Mouse (Mus musculus) 3T3-L1 (cell line): ENCODE results near the gene Pdcd5.

Source experiments
- DNase-seq: peaks from one replicate; pipeline ENCODE4 v3.0.0-alpha.2; 2015; ENCODE audit warnings: low read depth, low spot score

The Pdcd5 gene

GRCm38 (mm10) chr7:35647101-35647698 is at the start of gene Pdcd5:
Pdcd5 (minus strand) TSS chr7:35647521.
- DNase-seq, result peak; percentile 90

DNA sequence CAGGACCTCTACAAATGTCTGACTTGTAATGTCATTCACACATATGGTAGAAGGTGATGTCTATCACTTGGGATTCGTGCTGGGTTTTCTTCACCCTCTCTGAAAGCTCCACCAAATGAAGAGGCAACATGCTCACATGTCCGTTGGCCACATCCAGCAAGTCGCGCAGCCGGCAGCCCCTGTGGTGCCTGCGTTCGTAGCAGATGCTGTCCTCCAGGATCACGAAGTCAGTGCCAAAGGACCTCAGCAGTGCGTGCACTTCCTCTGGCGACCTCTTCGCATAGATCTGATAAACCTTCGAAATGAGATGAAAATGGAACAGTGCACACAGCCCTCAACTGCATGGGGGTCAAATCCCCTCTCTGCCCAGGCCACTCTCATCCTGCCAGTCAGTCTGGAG is 45.3 kb upstream of the Pdcd5 start:
- DNase-seq, result no peak

DNA sequence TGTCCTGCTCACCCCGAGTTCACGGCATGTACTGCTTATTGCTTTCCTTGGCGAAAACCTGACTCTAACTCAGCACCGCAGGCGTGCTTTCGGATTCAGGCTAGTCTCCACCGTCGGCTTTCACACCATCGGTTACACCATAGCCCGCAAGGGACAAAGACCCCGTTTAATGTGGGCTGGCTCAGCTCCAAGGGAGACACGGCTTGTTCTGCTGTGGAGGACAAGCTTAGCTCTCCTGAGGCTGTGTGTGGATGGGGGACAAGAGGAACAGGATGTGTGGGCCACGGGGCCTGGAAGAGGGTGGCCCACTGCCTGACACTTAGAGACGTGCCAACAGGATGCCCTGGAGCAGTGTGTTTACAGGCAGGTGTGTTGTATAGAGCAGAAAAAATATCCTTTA is 44.8 kb upstream of the Pdcd5 start:
- no peak for DNase-seq

- DNase-seq, result no peak
Observed at GRCm38 (mm10) chr7:35688781-35689349, 41.5 kb upstream of the Pdcd5 start.

DNA sequence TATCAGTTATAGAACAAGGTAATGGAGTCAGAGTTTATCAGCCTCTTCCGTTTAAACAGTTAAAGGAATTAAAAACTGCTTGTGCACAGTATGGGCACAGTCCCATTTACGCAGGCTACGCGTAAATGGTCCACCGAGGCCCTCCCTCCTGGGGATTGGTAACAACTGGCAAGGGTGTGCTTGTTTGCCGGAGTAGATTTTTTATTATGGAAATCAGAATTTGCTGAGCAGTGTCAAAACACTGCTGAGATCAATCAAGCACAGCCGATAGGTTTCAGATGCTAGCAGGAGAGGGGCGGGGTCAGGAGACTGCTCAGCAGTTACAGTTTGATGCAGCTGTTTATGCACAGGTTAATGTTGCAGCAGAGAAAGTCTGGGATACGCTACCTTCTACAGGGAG is 41.0 kb upstream of the Pdcd5 start:
- DNase-seq, result no peak

GRCm38 (mm10) chr7:35687229-35687628 is 39.9 kb upstream of the Pdcd5 start:
- DNase-seq, result no peak

DNA sequence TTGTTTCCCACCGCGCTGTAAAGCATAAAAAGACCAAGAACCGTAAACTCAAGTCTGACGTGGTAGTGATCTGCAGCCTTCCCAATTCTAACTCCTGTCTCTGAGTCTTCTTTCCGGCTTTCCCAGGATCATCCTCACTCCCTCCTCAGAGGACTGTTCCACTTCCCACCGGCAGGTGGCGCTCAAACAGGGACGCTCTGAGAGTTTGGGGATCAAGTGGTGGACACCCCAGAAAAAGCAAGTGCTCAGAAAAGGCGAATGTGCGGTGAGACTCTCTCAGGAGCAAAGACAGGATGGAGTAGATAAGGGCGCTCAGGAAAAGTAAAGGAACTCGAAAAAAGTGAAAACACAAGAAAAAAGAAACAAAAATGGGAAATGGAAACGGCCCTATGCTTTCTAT is 39.4 kb upstream of the Pdcd5 start:
- peak; percentile 56 for DNase-seq

DNA sequence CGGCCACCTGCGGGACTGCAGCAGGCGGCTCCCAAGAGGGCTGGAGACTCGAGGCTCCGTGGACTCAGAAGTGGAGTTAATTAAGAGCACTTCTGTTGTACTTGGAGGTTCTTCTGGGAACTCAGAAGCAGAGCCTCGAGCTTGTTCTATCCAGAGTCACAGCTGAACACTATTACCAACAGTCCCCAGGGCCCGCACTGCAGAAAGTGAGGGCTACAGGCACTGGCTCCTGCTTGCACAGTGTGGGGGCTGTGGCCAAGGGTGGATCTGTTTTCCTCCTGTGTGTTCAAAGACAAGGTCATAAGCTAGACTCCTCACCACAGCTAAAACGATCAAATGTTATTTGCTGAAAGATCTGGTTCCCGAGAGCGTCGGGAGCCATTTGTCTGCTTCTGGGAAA is 38.9 kb upstream of the Pdcd5 start:
- no peak for DNase-seq

GRCm38 (mm10) chr7:35683409-35684122 is 36.2 kb upstream of the Pdcd5 start:
- no peak for DNase-seq

- peak; percentile 8 for DNase-seq
Observed at GRCm38 (mm10) chr7:35681559-35681958, 34.2 kb upstream of the Pdcd5 start.

DNA sequence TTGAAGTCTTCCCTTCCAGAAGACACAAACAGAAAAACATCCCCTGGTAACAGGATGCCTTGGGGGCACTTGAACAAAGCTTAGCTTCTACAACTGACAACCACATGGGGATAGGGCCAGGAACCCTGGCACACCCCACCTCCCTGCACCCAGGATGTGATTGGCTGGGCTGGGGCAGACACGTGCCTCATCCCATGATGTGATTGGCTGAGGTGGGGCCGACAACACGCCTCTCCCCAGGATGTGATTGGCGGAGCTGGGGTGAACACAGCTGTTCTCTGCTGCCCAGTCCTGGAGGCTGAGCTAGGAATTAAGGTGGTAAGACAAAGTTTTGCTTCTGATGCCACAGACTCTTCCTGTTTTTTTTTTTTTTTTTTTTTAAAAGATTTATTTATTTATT is 31.7 kb upstream of the Pdcd5 start:
- no peak for DNase-seq

- no peak for DNase-seq
Observed at GRCm38 (mm10) chr7:35668066-35669041, 21.0 kb upstream of the Pdcd5 start.

DNA sequence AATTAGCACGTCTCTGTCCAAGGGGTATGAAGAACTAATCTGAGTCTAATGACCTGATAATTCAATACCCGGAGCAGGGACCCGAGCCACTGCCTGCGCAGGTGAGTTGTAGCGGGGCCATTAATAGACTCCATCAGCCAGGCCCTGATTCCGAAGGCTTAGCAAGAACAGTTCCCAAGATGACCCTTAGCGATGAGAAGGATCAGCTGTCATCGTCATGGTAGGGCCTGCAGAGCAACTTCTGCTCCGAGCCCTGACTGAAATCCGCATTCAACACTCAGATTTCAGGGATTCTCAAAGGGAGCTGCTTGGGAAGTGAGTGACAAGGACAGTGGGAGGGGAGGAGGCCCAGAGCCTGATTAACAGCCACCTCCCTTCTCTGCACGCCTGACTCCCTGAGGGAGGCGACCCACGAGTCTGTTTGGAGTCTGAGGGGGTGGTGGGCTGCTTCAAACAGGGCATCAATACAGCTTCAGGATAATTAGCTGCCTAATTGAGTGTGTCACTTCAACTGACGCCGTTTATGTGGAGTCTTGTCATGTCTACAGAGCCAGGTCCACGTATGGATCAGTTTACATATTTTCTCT is 16.6 kb upstream of the Pdcd5 start:
- DNase-seq, result no peak

DNA sequence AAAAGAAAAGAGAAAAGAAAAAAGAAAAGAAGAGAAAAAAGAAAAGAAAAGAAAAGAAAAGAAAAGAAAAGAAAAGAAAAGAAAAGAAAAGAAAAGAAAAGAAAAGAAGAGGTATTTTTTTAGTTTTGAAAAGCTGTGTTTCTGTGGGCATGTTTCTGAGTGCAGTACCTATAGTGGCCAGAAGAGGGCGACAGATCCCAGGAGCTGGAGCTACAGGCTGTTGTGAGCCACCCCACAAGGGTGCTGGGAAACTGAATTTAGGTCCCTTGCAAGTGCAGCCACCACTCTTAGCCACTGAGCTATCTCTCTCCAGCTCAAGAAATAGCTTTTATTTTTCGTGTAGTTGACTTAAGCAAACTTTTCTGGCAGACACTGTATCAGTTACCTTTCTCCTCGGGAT is 11.9 kb upstream of the Pdcd5 start:
- peak; percentile 42 for DNase-seq

- no peak for DNase-seq
Observed at GRCm38 (mm10) chr7:35657829-35658228, 10.5 kb upstream of the Pdcd5 start.

GRCm38 (mm10) chr7:35651583-35652270 is 4.4 kb upstream of the Pdcd5 start:
- DNase-seq, result peak; percentile 12

GRCm38 (mm10) chr7:35650716-35651410 is 3.5 kb upstream of the Pdcd5 start:
- no peak for DNase-seq

- DNase-seq, result peak; percentile 46
Observed at GRCm38 (mm10) chr7:35649071-35649470, 1.8 kb upstream of the Pdcd5 start.

- no peak for DNase-seq
Observed at GRCm38 (mm10) chr7:35648239-35649069, 1.1 kb upstream of the Pdcd5 start.
